Mouse (Mus musculus) stomach, embryonic 15.5 days (tissue): ENCODE data around the gene Tmprss12. TPM values are rescaled to one million over a fixed set of nuclear protein-coding genes. Genes with fewer than 3 reads are reported as not detected.
"Not testable (repeated sequence)": the region's sequence is repeated elsewhere in the genome, so short reads cannot be mapped to it uniquely, and the experiment has no call there.

Experiments
- ATAC-seq: fragments of 200-750 bp; cut with Nextera tagmentation; 2 replicates; pipeline ENCODE4 v1.8.0; 2017; ENCODE audit warnings: low read depth, moderate number of reproducible peaks, moderate TSS enrichment; ENCODE audit not compliant: insufficient read depth, low FRiP score
- H3K27ac ChIP-seq: fragments of 300-500 bp; sonication (generic); 2 replicates; pipeline ENCODE4 v1.5.1; 2015; ENCODE audit warnings: mild to moderate bottlenecking, inconsistent platforms
- H3K27me3 ChIP-seq: fragments of 300-500 bp; sonication (generic); replicated peaks from 2 replicates; pipeline ENCODE4 v1.6.1; 2015; ENCODE audit warnings: inconsistent platforms
- H3K36me3 ChIP-seq: fragments of 300-500 bp; sonication (generic); 2 replicates; pipeline ENCODE4 v1.6.1; 2015; ENCODE audit warnings: inconsistent platforms
- H3K4me1 ChIP-seq: fragments of 300-500 bp; sonication (generic); 2 replicates; pipeline ENCODE4 v1.6.1; 2015; ENCODE audit warnings: inconsistent platforms
- H3K4me2 ChIP-seq: fragments of 300-500 bp; sonication (generic); 2 replicates; pipeline ENCODE4 v1.6.1; 2015; ENCODE audit warnings: mild to moderate bottlenecking, inconsistent platforms
- H3K4me3 ChIP-seq: fragments of 300-500 bp; sonication (generic); replicated peaks from 2 replicates; pipeline ENCODE4 v1.5.1; 2015; ENCODE audit warnings: inconsistent platforms
- H3K9ac ChIP-seq: fragments of 300-500 bp; sonication (generic); 2 replicates; pipeline ENCODE4 v1.6.1; 2015; ENCODE audit warnings: inconsistent platforms
- H3K9me3 ChIP-seq: fragments of 300-500 bp; sonication (generic); 2 replicates; pipeline ENCODE4 v1.6.1; 2016; ENCODE audit warnings: inconsistent platforms
- WGBS: fragments of 180-500 bp; shearing (Covaris S2); methylation state at CpG from one replicate; pipeline ENCODE4 v1.1.7; 2015; 5-methylcytosine and 5-hydroxymethylcytosine counted together
- polyA plus RNA-seq: library from polyadenylated mRNA; unstranded; fragments of >200 nt; fragmentation: Nextera tagmentation; extraction: Ambion mirVana; gene quantifications from 2 replicates; pipeline ENCODE4 v1.2.1, GENCODE M21; 2015

Gene Tmprss12
- polyA plus RNA-seq, 1 experiment from 2014 or later, result 0.28 TPM

DNA sequence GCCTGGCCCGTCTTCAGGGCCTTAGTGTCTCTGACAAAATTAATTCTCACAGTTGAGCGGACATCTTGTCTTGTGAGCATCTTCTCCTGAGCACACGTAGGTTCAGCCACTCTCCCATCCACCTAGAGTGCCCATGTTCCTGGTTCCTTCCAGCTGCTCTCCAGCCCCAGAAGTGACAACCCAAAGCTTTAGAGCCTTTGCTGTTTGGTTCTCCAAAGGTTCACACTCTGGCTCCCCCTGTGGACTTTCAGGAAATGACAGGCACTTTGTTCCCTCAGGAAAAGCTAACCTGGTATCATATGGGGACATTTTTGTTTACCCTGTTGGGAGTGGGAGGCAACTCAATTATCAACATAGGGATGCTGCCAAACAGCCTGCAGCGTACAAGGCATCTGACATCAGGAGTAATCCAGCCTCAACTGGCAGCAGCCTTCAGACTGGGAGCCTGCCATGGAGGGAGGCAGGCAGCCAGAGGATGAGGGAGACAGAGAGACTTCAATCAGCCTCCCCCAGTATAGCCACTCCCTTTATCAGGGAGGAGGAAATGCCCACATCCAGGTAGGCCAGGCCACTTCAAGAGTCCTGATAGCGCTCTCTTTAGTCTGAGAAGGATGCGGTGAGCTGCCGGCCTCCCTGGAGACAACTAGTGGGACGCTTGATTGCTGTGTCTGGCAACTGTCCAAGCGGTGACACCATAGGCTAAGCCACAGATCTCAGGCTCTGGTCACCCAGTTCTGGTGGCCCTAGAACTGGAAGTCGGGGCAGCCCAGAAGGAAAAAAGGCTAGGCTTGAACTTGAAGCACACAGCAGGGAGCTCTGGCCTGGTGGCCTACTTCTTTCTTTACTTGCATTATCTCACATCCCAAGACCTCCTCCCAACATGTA is 51.7 kb downstream of the Tmprss12 start:
- WGBS, result 54% methylated on average over 3 of the region's 10 CpGs
- ATAC-seq, H3K9ac ChIP-seq, H3K36me3 ChIP-seq, H3K27ac ChIP-seq, H3K4me2 ChIP-seq, H3K4me1 ChIP-seq, H3K9me3 ChIP-seq, H3K4me3 ChIP-seq, H3K27me3 ChIP-seq: not testable (repeated sequence)

DNA sequence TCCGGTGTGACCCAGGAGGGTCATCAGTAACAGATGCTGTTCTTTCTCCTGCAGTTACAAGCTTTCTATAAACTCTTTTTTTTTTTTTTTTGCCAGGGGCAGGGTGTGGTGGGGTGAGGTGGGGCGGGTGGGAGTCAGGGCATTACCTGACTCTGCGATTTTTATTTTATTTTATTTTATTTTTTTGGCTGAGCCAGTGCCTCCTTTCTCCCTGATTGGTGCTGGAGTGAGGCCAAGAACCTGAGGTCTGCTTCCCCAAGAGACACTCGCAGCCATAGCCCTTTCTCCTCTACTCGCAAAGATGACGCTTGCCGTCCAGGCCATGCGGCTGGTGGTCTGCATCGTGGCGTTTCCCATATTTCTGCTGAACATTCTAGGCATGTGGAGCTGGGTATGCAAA is 54.0 kb downstream of the Tmprss12 start, which contains the start of gene Mettl7a3:
TSS of gene Mettl7a3 (plus strand) at position 301 of the 400 bp plus-strand sequence.
- Histone ChIP-seq H3K9ac (no peak within 1 kb of the TSS), H3K4me3 (no peak within 1 kb of the TSS), H3K27ac (no peak within 1 kb of the TSS), H3K9me3 (no peaks in the 10 kb centered on the region), H3K27me3 (no peaks in the 10 kb centered on the region), H3K36me3 (no peaks in the 10 kb centered on the region), H3K4me2 (no peak within 1 kb of the TSS), H3K4me1 (no peaks in the 10 kb centered on the region)
- no peak for ATAC-seq
- 77% methylated on average over 10 of the region's 10 CpGs for WGBS

GRCm38 (mm10) chr15:100337328-100337727 is 56.7 kb downstream of the Tmprss12 start:
- H3K27me3 ChIP-seq, H3K4me3 ChIP-seq, H3K27ac ChIP-seq, H3K9ac ChIP-seq, ATAC-seq, H3K36me3 ChIP-seq, H3K4me1 ChIP-seq, H3K9me3 ChIP-seq, H3K4me2 ChIP-seq: not testable (repeated sequence)

GRCm38 (mm10) chr15:100337847-100338246 is 57.2 kb downstream of the Tmprss12 start:
- H3K9me3 ChIP-seq, H3K27ac ChIP-seq, H3K4me1 ChIP-seq, ATAC-seq, H3K27me3 ChIP-seq, H3K4me3 ChIP-seq, H3K9ac ChIP-seq, H3K4me2 ChIP-seq, H3K36me3 ChIP-seq: not testable (repeated sequence)
- 30% methylated on average over 10 of the region's 10 CpGs for WGBS

GRCm38 (mm10) chr15:100341314-100341980 is 60.8 kb downstream of the Tmprss12 start:
- not testable (repeated sequence) for H3K27me3 ChIP-seq

More at GRCm38 (mm10) chr15:100341314-100341980, 60.8 kb downstream of the Tmprss12 start:
- H3K9me3 ChIP-seq, H3K36me3 ChIP-seq, H3K9ac ChIP-seq, ATAC-seq, H3K27ac ChIP-seq, H3K4me2 ChIP-seq, H3K4me1 ChIP-seq, H3K4me3 ChIP-seq: not testable (repeated sequence)
- WGBS, result 31% methylated on average over 4 of the region's 5 CpGs

Other genes with a start within 250 kb of the Tmprss12 start
- gene Dip2b, start 242.2 kb upstream of the Tmprss12 start, polyA plus RNA-seq, result 9.8 and 10.6 TPM in 2 replicates
- 46.9 and 52.6 TPM in 2 replicates for gene Atf1, start 53.0 kb upstream of the Tmprss12 start, polyA plus RNA-seq
- 6.3 and 7.0 TPM in 2 replicates for gene Mettl7a1, start 23.3 kb downstream of the Tmprss12 start, polyA plus RNA-seq
- not detected in 2 replicates for gene Mettl7a3, start 54.1 kb downstream of the Tmprss12 start, polyA plus RNA-seq
- 0.14 and 0.24 TPM in 2 replicates for gene Methig1, start 72.3 kb downstream of the Tmprss12 start, polyA plus RNA-seq
- gene Mettl7a2, start 72.4 kb downstream of the Tmprss12 start, polyA plus RNA-seq, result not detected in 2 replicates
- gene Higd1c, start 83.7 kb downstream of the Tmprss12 start, polyA plus RNA-seq, result not detected in 2 replicates
- gene Gm5475, start 141.3 kb downstream of the Tmprss12 start, polyA plus RNA-seq, result 0.05 and 0.12 TPM in 2 replicates
- gene Slc11a2, start 144.2 kb downstream of the Tmprss12 start, polyA plus RNA-seq, result 24.0 and 25.8 TPM in 2 replicates
- 25.5 and 30.3 TPM in 2 replicates for gene Letmd1, start 188.2 kb downstream of the Tmprss12 start, polyA plus RNA-seq
- gene Csrnp2, start 214.7 kb downstream of the Tmprss12 start, polyA plus RNA-seq, result 9.2 and 9.3 TPM in 2 replicates